Mouse (Mus musculus): ENCODE results near the gene Gpr179. TPM values are rescaled to one million over a fixed set of nuclear protein-coding genes. Genes with fewer than 3 reads are reported as not detected.
A peak's percentile ranks its signal among the peaks of the same experiment; 100 is the strongest.
"Not testable (repeated sequence)": the region's sequence is repeated elsewhere in the genome, so short reads cannot be mapped to it uniquely, and the experiment has no call there.

The Gpr179 gene
- polyA plus RNA-seq, 1 experiment, result 0.03 TPM

DNA sequence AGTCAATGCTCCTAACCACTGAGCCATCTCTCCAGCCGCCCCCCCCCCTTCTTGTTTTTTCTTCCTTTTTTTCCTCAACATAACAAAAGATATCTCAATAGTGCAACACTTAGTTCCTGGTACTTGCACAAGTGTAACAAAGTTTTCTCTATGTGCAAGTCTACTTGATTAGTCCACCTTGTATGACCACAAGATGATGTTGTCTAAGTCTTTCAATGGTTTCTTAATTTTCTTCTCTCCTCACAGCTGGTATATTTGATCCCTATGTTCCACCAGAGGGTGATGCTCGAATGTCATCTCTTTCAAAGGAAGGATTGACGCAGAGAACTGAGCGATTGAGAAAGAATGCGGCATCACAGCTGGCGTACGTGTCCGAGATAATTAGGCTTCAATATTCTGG lies 30.7 kb downstream of the Gpr179 start:
- no peaks in the 10 kb centered on the region for H3K27me3 ChIP-seq (ENCODE audit: control insufficient read depth, insufficient read depth, low read length)
- H3K27ac ChIP-seq (ENCODE audit: insufficient read depth, low read depth, low read length), result no peak overlapping the region
- H3K36me3 ChIP-seq (ENCODE audit: control insufficient read depth, insufficient read depth, low read length), result peaks cover 20% of the 10 kb centered on the region
- no peaks in the 10 kb centered on the region for H3K4me1 ChIP-seq (ENCODE audit: control insufficient read depth, insufficient read depth, insufficient read length, low read length)
- 91% methylated on average over 8 of the region's 8 CpGs for WGBS
- TF ChIP-seq POLR2A (IDR thresholded peaks at IDR 0.05; ENCODE audit: low read depth, low read length) (no peak), CTCF (IDR thresholded peaks at IDR 0.05; ENCODE audit: extremely low read depth, insufficient read length, insufficient replicate concordance, low read depth, low read length) (no peak)
- no peak overlapping the region for H3K4me3 ChIP-seq (ENCODE audit: low read depth, low read length)

DNA sequence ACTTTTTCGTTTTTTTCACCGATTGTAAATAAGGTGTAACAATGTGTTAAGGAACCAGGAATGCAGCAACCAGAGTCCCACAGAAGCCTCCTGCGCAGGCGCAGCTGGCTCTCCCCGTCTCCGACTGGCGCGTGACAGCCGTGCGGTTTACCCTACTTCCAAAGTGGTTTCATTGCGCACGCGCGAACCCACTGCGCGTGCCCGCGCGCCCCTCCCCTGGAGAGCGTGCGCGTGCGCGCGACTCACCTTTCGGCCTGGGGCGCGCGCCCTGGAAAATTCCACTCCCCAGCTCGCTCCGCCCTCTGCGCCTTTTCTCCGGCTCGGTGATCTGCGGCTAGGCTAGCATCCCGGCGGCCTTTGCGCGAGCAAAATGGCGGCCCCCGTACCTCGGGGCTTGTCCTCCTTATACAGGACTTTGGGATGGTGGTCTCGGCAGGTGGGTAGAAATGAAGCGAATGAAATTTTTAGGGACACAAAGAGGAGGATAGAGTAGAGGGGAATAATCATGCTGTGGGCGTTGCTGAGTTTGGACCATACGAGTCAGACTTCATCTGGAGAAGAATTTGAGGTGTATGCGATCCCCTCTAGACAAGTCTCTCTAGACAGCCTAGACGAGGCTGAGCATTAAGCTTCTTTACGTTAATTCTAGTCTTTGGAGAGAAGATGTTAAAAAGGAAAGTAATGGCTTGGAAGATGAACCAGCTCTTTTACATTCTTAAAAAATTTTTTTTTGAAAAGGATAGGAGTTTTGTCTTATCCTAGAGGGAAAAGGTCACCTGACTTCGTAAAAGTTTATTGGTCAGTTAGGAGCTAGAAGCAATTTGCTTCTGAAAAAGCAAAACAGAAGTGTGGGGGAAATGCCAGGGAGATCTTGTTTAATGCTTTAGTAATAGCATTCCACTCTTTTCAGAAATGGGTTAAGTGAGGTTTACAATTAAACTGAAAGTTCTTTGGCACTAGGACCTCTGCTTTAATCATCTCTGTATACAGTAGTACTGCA lies 36.1 kb downstream of the Gpr179 start, which contains the start of gene Mrpl45:
Gene Mrpl45 (plus strand): TSS at position 213 of the 1,000 bp plus-strand sequence.
- Histone ChIP-seq H3K27ac (ENCODE audit: insufficient read depth, low read depth, low read length) (0 out of 2 replicates have a peak within 1 kb of the TSS, but pooled peaks have one; percentile 17), H3K36me3 (ENCODE audit: control insufficient read depth, insufficient read depth, low read length) (no peaks in the 10 kb centered on the region; the same call in 1 of the 2 replicates), H3K4me1 (ENCODE audit: control insufficient read depth, insufficient read depth, insufficient read length, low read length) (no peaks in the 10 kb centered on the region), H3K4me3 (ENCODE audit: low read depth, low read length) (peak within 1 kb of the TSS; percentile 57), H3K27me3 (ENCODE audit: control insufficient read depth, insufficient read depth, low read length) (no peaks in the 10 kb centered on the region)
- under 1% methylated on average over 50 of the region's 50 CpGs for WGBS
- TF ChIP-seq POLR2A (IDR thresholded peaks at IDR 0.05; ENCODE audit: low read depth, low read length) (peak; percentile 57; the same call in 1 of the 2 replicates), CTCF (IDR thresholded peaks at IDR 0.05; ENCODE audit: extremely low read depth, insufficient read length, insufficient replicate concordance, low read depth, low read length) (no peak)

DNA sequence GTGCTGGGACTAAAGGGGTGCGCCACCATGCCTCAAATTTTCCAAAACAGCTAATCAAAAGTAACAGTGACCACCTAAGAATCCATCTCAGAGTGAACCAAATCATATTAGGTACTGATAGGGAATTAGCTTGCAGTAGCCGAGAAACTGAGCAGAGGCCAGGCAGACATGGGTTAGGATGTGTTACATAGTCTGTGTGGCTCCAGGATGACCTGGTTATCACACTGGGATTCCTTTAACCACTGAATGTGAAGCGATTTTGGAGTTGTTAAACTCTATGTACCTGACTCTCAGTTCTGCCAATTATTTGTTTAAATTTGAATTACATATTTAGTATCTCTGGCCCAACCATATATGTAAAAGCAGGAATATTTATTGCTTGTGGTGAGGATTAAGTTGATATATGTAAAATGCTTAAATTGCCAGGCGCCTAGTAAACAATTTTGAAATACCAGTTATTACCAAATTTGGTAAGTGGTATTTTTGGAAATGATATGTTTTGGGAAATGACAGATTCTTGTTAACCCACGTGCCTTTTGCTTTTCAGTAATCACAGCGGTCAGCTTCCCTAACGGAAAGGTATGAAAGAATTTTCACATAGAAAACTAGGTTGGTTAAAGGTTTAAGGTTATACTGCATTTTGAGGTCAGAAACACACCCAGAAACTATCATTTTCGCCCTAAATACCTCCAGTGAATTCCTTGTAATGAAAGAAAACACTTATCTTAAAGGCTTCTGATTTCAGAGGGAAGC lies 37.0 kb downstream of the Gpr179 start:
- Histone ChIP-seq H3K27me3 (ENCODE audit: control insufficient read depth, insufficient read depth, low read length) (no peaks in the 10 kb centered on the region), H3K27ac (ENCODE audit: insufficient read depth, low read depth, low read length) (no peak overlapping the region), H3K36me3 (ENCODE audit: control insufficient read depth, insufficient read depth, low read length) (no peaks in the 10 kb centered on the region; the same call in 1 of the 2 replicates), H3K4me3 (ENCODE audit: low read depth, low read length) (0 out of 2 replicates have a peak overlapping the region, but pooled peaks have one; percentile 57), H3K4me1 (ENCODE audit: control insufficient read depth, insufficient read depth, insufficient read length, low read length) (no peaks in the 10 kb centered on the region)
- TF ChIP-seq CTCF (IDR thresholded peaks at IDR 0.05; ENCODE audit: extremely low read depth, insufficient read length, insufficient replicate concordance, low read depth, low read length), result no peak
- TF ChIP-seq POLR2A (IDR thresholded peaks at IDR 0.05; ENCODE audit: low read depth, low read length), result no peak
- 41% methylated on average over 8 of the region's 8 CpGs for WGBS

DNA sequence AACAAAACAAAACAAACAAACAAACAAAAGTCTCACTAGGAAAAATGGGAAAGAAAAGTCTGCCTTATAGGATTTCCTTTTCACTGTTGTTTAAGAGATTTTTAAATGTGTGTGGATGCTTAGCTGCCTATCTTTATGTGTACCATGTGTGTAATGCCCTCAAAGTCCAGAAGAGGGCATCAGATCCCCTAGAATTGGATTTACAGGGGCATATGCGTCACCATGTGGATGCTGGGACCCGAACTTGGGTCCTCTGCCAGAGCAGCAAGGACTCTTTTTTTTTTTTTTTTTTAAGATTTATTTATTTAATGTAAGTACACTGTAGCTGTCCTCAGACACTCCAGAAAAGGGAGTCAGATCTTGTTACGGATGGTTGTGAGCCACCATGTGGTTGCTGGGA lies 37.8 kb downstream of the Gpr179 start:
- H3K36me3 ChIP-seq (ENCODE audit: control insufficient read depth, insufficient read depth, low read length), result no peaks in the 10 kb centered on the region
- 92% methylated on average over 3 of the region's 3 CpGs for WGBS
- H3K4me1 ChIP-seq (ENCODE audit: control insufficient read depth, insufficient read depth, insufficient read length, low read length), result no peaks in the 10 kb centered on the region
- TF ChIP-seq POLR2A (IDR thresholded peaks at IDR 0.05; ENCODE audit: low read depth, low read length) (no peak), CTCF (IDR thresholded peaks at IDR 0.05; ENCODE audit: extremely low read depth, insufficient read length, insufficient replicate concordance, low read depth, low read length) (no peak)
- H3K27ac ChIP-seq (ENCODE audit: insufficient read depth, low read depth, low read length), result no peak overlapping the region
- H3K27me3 ChIP-seq (ENCODE audit: control insufficient read depth, insufficient read depth, low read length), result no peaks in the 10 kb centered on the region
- H3K4me3 ChIP-seq (ENCODE audit: low read depth, low read length), result no peak overlapping the region

DNA sequence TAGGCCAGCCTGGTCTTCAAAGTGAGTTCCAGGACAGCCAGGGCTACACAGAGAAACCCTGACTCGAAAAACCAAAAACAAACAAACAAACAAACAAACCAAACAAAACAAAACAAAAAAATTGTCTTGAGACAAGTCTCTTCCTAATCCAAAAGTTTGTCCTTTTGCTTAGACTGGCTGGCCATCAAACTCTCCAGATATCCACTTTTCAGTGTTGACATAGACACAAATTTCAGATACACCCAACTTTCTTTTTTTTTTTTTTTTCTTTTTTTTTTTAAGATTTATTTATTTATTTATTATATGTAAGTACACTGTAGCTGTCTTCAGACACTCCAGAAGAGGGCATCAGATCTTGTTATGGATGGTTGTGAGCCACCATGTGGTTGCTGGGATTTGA lies 39.0 kb downstream of the Gpr179 start:
- H3K4me3 ChIP-seq (ENCODE audit: low read depth, low read length); H3K36me3 ChIP-seq (ENCODE audit: control insufficient read depth, insufficient read depth, low read length); H3K27ac ChIP-seq (ENCODE audit: insufficient read depth, low read depth, low read length); H3K27me3 ChIP-seq (ENCODE audit: control insufficient read depth, insufficient read depth, low read length); H3K4me1 ChIP-seq (ENCODE audit: control insufficient read depth, insufficient read depth, insufficient read length, low read length): not testable (repeated sequence)
- WGBS, result 79% methylated on average over 1 of the region's 1 CpGs

DNA sequence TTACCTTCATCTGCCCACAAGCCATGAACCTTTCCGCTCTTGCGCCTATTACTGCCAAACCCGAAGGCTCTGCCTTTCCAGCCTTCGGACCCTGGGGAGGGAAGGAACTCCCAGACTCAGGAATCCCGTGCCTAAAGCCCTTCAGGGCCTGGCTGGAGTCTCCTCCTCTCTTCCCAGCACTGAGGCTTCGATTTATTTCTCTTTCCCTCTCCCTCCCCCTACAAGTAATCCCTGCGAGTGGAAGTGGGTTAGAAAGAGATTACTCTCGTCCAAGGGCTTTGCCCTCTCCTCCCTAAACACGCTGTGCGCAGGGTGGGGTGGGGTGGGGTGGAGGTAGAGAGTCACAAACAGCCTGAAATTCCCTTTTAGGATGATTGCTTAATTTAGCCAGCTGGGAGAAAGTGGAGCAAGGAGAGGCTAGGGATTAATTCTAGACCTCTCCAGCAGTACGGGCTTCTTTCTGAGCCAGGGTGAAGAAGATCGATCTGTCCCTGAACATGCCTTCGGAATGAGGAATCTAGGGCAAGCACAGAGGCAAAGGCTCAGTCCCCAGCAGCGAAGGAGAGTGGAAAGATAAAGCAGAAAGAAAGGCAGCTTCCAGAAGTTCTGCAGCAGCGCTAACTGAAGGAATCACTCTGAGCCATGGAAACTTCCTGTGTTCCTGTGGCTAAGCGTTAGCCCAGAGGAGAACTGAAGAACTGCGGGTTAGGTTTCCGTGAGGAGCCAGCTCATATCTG lies 40.8 kb downstream of the Gpr179 start:
- H3K4me3 ChIP-seq (ENCODE audit: low read depth, low read length), result peak overlapping the region; percentile 41
- peak; percentile 31; the same call in 1 of the 2 replicates for TF ChIP-seq CTCF (IDR thresholded peaks at IDR 0.05; ENCODE audit: extremely low read depth, insufficient read length, insufficient replicate concordance, low read depth, low read length)
- TF ChIP-seq POLR2A (IDR thresholded peaks at IDR 0.05; ENCODE audit: low read depth, low read length), result no peak
- WGBS, result 4% methylated on average over 18 of the region's 18 CpGs
- H3K4me1 ChIP-seq (ENCODE audit: control insufficient read depth, insufficient read depth, insufficient read length, low read length), result no peaks in the 10 kb centered on the region
- no peaks in the 10 kb centered on the region for H3K36me3 ChIP-seq (ENCODE audit: control insufficient read depth, insufficient read depth, low read length)
- H3K27ac ChIP-seq (ENCODE audit: insufficient read depth, low read depth, low read length), result peak overlapping the region; percentile 67
- H3K27me3 ChIP-seq (ENCODE audit: control insufficient read depth, insufficient read depth, low read length), result no peaks in the 10 kb centered on the region

All from small intestine, adult 2 months (tissue).